Mouse (Mus musculus) left cerebral cortex, postnatal 36 days (tissue): Measurements from ENCODE around the gene Mrps2. TPM values are rescaled to one million over a fixed set of nuclear protein-coding genes. Genes with fewer than 3 reads are reported as not detected.
A peak's percentile ranks its signal among the peaks of the same experiment; 100 is the strongest.

Experiments used
- DNase-seq, 2 experiments: peaks; one replicate each; pipeline ENCODE4 v3.0.0; 2021 to 2022; ENCODE audit warnings: low spot score in 2 of 2, mixed read lengths in 1 of 2
- intact Hi-C: fragments of 180-260 bp; cut with DNase I; formaldehyde crosslinking; loops from one replicate; pipeline ENCODE4 v1.15.1; 2025
- total RNA-seq, 2 experiments: library from RNA; stranded (reverse); gene quantifications; 2 replicates each; pipeline ENCODE4 v1.2.3; 2021

The Mrps2 gene
- 10 to 100 TPM; 35.4 to 39.0 TPM for total RNA-seq

DNA sequence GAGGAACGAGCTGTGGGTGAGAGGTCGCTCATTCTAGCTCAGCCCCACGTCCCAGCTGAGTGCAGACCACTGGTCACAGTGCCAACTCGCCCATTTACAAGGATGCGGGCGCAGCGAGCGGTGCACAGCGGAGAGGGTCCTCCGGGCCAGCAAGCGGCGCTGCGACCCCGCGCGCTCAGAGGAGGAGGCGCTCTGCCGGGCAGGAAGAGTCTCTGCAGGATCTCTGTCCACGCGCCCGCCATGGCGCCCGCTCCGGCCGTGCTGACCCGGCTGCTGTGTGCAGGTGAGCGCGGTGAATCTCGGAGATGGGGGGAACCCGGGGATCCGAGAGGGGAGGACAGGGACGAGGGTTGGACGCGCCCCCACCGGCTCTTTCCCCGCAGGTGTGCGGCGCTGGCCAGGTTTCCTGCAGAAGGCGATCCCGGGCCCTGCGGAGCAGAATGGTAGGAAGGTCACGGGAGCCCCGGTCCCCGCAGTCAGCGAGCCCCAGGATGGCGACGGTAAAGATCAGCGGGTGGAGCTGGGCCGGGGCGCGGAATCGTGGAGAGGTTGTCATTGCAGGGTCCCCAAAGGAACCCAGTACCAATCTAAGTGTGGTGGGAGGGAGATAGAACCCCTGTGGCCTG is at the start of gene Mrps2:
Gene Mrps2, plus strand, starts transcription at position 207 of the 626 bp plus-strand sequence.
- intact Hi-C loops: loop anchor here (5.0 kb wide), 1 partner anchor 701 kb away; no protein-coding TSS in a partner anchor
- peak; percentile 84 to 85 for DNase-seq

DNA sequence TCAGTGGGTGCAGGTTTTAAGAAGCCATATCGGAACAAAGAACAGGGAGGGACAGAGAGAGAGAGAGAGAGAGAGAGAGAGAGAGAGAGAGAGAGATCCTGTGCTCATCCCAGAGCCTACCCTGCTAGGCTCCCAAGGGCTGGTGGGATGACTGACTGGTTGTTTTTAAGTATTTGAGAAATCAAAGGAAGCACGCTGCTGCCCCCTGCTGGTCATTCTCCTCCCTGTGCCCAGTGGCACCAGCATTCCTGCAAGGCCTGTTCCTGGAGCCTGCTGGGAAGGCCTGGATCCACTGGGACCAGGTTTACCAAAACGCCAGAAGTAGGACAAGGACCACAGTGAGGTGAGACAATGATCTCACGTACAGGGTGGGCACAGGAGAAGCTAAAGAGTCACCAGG is 48.0 kb upstream of the Mrps2 start:
- intact Hi-C loops: loop anchor here (1.0 to 10.0 kb wide), 6 partner anchors 115 to 875 kb away; no protein-coding TSS in a partner anchor
- peak; percentile 90 to 94 for DNase-seq

DNA sequence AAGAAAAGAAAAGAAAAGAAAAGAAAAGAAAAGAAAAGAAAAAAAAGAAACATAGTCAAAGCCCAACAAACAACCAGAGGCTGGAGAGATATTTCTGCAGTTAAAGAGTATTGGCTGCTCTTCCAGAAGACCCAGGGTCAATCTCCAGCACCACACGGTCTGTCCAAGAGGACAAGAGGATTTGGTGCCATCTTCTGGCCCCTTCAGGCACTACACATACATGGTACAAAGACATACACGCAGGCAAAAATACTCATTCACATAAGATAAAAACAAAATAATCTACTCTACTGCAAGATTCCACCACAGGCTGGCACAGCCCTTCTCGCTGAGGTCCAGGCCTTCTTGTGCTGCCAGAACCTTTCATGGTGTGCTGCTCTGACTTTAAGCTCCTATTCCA is 44.7 kb upstream of the Mrps2 start:
- no peak for DNase-seq
- intact Hi-C loops: loop anchor here (10.0 kb wide), 1 partner anchor 878 kb away; no protein-coding TSS in a partner anchor

DNA sequence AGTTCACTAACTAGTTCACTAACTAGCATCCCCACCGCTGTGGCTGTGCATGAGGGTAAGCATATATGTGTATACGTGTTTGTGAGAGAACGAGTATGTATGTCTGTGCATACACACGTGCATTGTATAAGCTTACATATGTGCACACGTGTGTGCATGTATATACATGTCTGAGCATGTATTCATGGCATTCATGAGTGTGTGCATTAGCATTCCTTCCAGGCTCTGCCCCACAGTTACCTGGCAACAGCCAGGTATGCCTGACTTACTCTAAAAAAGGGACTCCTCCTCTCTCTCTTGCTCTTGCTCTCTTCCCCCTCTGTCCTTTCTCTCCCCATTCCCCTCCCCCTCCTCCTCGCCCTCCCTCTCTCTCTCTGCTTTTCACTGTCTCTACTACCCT is 40.6 kb upstream of the Mrps2 start:
- intact Hi-C loops: loop anchor here (10.0 kb wide), 1 partner anchor 882 kb away; no protein-coding TSS in a partner anchor
- DNase-seq: no peak

DNA sequence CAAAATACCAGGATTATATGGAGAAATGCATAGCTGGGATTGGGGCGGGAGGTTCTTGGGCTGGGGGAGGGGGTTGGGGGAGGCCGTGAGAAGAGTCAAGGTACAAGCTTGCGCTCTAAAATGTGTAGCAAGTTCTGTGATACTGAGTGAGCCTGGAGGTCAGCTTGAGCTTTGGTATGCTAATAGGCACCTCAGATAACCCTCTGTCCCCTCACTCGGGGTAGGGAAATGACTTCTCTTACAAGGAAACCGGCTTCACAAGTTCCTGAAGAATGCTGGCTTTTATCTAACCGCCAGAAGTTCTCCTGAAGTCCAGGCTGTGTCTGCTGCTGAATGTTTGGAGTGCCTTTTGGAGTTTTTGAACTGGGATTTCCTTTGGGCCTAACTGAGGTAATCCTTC is 37.0 kb upstream of the Mrps2 start:
- no peak for DNase-seq
- intact Hi-C loops: no loop called here

DNA sequence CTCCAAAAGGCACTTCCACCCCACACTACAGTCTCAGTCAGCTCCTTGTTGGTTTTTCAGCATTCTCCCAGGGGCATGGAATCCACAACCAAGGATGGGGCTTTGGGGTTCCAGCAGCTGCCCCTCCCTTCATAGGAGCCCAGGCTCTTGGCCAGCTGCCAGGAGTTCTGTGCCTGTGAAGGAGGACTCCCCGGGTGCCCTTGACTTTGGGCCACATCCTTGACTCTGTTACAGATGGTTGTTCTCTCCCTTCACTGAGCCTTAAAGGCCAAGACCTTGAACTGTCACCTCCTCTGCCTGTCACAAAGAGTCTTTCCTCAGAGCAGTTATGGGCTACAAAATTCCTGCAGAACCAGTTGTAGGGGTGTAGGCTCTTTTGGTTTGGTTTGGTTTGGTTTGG is 35.1 kb upstream of the Mrps2 start:
- intact Hi-C loops: no loop called here
- no peak for DNase-seq

DNA sequence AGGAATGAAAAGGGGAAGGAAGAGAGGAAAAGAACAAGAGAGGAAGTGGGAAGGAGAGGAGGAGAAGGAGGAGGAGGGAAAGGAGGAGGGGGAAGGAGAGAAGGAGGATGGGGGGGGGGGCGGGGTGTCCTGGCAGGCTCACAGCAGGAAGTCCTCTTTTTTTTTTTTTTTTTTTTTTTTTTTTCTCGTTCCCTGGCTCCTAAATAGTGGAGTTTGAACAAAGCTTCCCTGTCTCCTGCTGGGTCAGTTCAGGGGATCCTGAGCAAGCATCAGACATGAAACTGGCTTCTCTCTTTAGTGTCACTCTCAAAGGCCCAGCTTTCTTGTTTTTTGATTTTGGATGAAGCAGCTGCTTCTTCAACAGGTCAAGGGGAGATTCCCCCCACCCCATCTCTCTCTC is 34.4 kb upstream of the Mrps2 start:
- intact Hi-C loops: no loop called here
- no peak for DNase-seq

DNA sequence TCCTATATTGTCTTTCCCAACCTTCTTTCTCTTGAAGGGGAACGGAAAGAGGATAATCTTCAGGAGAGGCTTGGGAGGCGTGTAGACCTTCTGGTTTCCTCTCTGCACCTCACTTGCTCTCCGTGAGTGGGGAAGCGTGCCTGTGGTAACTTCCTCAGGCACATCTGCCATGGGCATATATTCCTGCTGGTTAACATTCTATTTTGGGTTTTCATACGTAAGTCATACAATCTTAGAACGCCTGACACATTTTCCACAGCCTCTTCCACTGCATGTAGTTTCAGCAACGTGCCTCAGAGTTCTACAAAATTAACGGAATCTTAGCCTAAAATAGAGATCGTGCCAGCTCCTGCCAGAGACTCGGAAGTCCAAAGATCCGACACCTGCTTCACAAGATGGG is 32.5 kb upstream of the Mrps2 start:
- peak; percentile 38 to 42 for DNase-seq
- intact Hi-C loops: no loop called here

DNA sequence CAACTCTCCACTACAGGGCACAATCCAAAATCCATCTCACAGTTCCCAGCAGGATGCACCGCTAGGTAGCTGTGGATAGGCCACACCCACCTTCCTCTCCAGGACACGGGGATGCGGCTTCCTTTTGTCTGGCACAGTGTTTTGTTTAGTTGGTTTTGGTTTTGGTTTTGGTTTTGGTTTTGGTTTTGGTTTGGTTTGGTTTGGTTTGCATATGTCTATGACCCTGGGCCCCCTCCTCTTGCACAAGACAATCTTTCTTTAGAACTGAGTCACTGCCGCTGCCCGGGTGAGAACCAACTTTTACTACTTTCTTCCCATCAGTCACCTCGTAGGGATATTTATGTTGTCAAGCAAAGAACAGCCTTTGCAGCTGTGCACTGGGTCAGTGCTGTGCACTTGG is 27.0 kb upstream of the Mrps2 start:
- DNase-seq: no peak
- intact Hi-C loops: no loop called here

DNA sequence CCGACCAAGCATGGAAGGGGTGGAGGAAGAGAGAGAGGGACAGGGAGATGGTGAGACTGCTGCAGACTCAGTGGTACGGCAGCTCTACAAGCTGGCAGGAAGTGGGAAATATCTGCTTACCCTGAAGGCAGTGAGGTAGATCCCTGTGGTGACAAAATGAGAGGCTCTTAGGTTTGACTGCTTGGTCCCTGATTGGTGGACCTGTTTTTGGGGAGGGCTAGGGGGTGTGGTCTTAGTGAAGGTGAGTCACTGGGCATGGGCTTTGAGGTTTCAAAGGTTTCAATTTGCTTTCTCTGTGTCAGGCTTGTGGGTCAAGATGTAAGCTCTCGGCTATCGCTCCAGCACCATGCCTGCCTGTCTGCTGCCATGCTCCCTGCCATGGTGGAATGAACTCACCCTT is 22.8 kb upstream of the Mrps2 start:
- intact Hi-C loops: no loop called here

DNA sequence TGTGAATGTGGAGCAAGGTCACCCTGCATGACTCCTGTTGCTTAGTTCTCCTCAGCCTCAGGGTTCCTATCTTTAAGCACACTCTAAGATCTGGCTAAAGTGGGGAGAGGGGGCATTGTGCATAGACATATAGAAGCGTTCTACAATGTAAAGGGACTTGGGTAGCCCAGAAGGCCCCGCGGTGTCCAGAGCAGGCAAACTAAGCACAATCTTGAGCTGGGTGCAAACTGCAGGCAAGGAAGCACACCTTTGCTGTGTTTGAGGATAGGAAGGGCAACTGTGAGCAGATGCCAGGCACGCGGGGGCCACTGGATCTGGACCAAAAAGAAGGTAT is 21.7 kb upstream of the Mrps2 start:
- intact Hi-C loops: no loop called here
- no peak for DNase-seq

More for the DNA sequence above, 22.8 kb upstream of the Mrps2 start:
- DNase-seq: no peak

DNA sequence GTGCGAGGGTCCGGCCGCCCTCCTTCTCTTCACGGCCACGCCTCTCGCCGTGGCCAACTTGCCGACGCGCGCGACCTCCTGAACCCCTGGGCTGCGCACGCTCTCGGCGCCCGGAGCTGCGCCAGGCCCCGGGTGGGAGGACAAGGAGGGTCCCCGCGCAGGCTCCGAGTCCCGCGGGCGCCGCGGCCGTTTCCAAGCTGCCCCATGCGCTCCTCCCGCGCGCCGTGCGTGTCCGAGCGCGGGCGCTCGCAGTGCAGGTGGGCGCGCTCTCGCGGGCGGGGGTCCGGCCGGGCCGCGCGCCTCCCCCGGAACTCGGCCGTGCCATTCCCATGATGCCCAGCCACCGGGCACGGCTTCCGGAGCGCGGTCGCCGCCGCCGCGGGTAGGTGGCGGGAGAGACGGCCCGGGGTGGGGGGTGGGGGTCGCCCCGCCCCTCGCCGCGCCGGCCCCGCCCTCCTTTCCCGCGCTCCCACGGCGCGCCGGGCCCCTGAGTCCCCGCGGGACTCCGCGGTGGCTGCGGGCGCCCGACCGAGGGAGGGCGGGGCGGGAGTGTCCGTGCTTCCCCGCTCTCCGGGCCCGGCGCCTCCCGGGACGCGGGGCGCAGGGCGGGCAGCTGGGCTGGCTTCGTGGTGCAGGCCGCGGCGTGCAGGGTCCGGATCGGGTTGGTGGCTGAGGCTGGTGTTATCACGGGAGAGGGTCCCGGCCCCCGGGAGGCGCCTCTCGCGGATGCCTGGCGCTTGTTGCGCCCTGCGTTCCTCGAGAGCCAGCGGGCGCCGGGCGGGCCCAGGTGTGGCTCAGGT is 21.2 kb upstream of the Mrps2 start, which contains the start of gene Ppp1r26:
Gene Ppp1r26, plus strand, starts transcription at position 286 of the 800 bp plus-strand sequence.
- DNase-seq: peak; percentile 58 to 77
- intact Hi-C loops: no loop called here

DNA sequence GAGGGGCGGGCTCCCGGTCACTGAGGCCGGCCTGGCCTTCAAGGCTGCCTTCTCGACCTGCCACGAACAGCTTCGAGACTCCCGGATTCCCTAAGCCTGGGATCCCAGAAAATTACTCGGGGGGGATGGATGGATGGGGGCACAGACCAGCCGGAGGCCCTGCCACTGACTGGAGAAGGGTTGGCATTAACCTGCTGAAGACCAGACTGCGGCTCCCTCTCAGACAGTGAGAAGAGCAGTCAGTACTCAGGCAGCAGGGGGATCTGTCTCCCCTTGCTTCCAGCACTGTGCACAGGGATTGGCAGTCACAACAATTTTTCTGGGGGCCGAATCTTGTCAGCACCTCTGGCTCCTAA is 20.6 kb upstream of the Mrps2 start:
- no peak for DNase-seq
- intact Hi-C loops: no loop called here

DNA sequence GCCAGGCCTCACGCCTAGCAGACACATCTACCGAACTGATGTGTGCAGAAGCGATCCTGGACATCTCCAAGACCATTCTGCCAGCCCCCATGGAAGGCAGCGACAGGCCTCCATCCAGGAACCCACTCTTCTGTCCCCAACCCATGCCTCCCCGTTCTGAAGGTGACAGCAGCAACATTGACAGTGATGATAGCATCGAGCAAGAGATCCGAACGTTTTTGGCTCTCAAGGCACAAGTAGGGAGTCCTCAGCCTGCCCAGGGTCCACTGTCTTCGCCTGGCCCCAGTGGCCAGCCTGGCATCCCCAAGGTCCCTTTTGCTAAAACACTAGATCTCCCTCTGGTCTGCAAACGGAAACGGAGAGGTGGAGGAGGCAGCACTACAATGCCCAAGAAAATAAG is 16.2 kb upstream of the Mrps2 start:
- DNase-seq: no peak
- intact Hi-C loops: no loop called here

DNA sequence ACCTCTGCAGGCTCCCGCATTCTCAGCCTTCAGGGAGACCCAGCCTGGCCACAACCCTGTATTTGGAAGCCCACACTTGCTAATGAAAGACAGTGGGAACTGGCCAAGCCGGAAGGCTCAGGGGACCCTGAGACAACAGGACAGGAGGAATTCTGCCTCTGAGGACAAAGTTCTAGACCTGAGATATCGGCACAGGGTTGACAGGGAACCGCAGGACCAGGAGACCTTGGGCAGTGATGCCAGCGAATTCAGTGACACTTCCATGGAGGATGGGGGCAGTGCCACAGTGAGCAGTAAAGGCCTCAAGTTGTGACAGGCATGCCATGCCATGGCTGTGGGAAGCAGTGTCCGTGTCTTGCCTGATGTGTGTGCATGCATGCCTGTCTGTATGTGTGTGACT is 14.3 kb upstream of the Mrps2 start:
- intact Hi-C loops: no loop called here
- DNase-seq: no peak

DNA sequence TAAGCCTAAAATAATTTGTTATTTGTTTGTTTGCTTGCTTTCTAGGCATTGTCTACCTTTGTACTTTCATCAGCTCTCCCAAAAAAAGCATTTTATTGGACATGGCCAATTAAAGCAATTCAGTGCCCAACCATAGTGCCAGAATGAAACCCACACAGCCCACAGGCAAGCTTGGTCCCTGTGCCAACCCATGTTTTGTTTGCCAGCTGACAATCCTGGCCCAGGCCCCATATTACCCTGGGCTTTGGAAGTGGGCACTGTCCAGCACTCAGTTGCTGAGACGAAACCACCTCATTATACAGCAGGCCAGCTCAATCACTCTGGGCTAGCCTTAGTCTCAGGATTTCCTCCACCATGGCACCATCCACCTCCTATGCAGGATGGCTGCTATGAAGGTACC is 11.2 kb upstream of the Mrps2 start:
- no peak for DNase-seq
- intact Hi-C loops: no loop called here

DNA sequence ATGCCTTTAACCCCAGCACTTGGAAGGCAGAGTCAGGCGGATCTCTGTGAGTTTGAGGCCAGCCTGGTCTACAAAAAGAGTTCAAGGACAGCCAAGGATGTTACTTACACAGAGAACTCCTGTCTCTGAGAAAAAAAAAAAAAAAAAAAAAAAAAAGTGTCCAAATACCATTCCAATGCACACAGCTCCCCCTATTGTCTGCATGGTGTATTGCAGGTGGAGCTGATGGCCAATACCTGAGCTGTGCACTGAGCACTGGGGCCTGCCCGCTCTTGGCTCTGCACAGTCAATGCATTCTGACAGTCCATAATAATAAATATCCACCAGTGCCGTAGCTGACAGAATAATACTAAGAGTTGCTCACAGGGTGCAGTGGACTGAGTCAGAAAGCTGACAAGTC is 3.9 kb upstream of the Mrps2 start:
- intact Hi-C loops: no loop called here
- DNase-seq: peak; percentile 55 to 71

DNA sequence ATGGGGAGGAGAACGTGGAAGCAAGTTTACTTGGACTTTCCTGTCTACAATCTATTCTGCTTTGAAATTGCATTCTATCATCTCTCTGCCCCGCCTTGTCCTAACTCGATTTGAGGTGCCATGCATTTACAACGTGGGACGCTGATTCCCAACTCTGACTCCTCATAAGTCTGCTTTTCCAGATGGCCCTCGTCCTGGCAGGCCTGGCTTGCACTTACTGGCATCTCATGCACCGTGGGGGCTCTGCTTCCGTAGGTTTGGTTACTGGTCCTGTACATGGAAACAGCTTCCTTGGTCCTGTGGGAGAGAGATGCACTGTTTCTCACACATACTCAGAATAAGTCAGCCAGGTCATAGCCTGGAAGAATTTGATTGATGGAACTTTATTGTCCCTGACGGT is 2.9 kb upstream of the Mrps2 start:
- DNase-seq: no peak
- intact Hi-C loops: loop anchor here (5.0 kb wide), 1 partner anchor 698 kb away; no protein-coding TSS in a partner anchor

DNA sequence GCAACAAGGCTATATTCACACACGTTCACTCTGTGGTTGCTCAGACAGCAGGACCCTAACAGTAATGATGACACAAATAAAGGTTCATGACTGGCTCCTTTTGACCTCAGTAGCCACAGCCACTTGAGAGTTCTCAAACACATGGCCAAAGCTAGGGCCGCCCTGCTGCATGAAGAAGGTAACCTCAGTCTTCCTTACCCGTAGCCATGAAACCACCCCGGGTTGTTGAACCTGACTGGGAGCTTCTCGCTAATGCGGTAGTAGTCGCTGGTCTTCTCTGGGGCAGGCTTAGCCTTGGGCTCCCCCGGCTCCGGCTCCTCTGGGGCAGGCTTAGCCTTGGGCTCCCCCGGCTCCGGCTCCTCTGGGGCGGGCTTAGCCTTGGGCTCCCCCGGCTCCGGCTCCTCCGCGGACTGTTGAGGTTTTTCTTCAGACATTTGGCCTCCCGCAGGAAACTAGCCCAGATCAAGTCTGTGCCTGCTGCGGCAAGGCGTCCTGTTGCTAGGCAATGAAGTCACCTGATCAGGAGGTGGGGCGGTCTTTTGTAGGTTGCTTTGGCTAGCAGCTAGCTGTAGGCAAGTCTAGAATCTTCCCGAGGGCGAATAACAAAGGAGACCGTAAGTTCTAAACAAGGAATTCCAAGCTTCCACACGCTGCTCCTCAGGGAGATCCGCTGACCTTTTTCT is 1.9 kb upstream of the Mrps2 start, which contains the start of gene 1700007K13Rik:
Gene 1700007K13Rik, minus strand, starts transcription at position 497 of the 683 bp plus-strand sequence.
- intact Hi-C loops: loop anchor here (5.0 kb wide), 1 partner anchor 699 kb away; no protein-coding TSS in a partner anchor
- peak; percentile 72 for DNase-seq

DNA sequence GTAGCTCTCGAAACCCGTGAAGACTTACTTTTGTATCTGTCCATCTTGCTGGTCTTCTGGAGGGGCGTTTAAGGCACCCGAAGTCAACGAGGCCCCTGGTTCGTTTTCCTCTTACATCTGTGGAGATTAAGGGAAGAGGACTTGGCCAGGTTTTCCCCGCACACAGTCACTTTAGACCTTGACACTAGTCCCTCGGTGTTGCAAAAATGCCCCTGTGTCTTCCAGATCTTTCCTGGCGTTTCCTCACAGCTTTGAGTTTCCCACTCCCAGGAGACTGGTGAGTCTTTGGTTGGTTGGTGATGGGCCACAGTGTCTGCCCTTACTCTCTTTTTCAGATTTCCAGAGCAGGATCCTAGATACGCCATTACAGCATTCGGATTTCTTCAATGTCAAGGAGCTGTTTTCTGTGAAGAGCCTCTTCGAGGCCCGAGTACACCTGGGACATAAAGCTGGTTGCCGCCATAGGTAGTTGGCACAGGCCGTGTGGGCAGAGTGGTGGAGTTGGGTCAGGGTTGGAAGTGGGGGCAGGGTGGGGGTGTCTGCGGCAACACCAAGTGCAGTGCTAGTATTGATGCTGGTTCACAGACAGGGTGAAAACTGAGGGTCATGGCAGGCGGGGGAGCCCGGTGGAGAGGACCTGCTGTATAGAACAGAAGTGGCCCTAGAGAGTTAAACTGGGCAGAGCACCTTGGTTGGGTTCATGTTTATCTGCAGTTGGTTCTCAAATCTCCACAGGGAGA is 790 bp downstream of the Mrps2 start:
- DNase-seq: no peak
- intact Hi-C loops: loop anchor here (5.0 kb wide), 1 partner anchor 701 kb away; no protein-coding TSS in a partner anchor
